ENCODE assay signal across 8 mouse cellular contexts in genomic region chr11:120065291-120065690, GRCm38 (mm10). TPM values are rescaled to one million over a fixed set of nuclear protein-coding genes. Genes with fewer than 3 reads are reported as not detected.
DNase-seq lines count a peak whose midpoint lies in the region; ATAC-seq lines count a peak whose summit lies in the region.

No protein-coding gene starts in this region.

- H3K9ac ChIP-seq in embryonic facial prominence, embryonic 11.5 days (replicated peaks; ENCODE audit: low read length) = no peak overlapping the region
- H3K9ac ChIP-seq in liver, embryonic 12.5 days = no peak overlapping the region; the same call in 1 of the 2 replicates

- no peak overlapping the region for H3K4me2 ChIP-seq in embryonic facial prominence, embryonic 11.5 days (ENCODE audit: low read depth, low read length)
- peak overlapping the region; percentile 28 for H3K4me2 ChIP-seq in liver, embryonic 12.5 days

- peak; percentile 58 for DNase-seq in ovary, postnatal 14 days (ENCODE audit: low spot score)
- no peak for DNase-seq in ovary, adult 18-20 months (ENCODE audit: low spot score)
- DNase-seq in ZHBTc4 (ENCODE audit: low read depth, low spot score) (peak; percentile 95), adipocyte (ENCODE audit: low spot score) (no peak)
- DNase-seq in embryonic facial prominence, embryonic 11.5 days (ENCODE audit: low spot score) = peak; percentile 55
- peak; percentile 83 for DNase-seq in heart, postnatal 4 days

- H3K4me3 ChIP-seq in embryonic facial prominence, embryonic 11.5 days (ENCODE audit: low read depth, low read length) = no peak overlapping the region
- no peak overlapping the region for H3K4me3 ChIP-seq in liver, embryonic 12.5 days

- peaks cover 8% of the 10 kb centered on the region for H3K36me3 ChIP-seq in embryonic facial prominence, embryonic 11.5 days (replicated peaks; ENCODE audit: control insufficient read depth, insufficient read depth, low read depth, low read length)
- H3K36me3 ChIP-seq in liver, embryonic 12.5 days = peaks cover 20% of the 10 kb centered on the region

- no peaks in the 10 kb centered on the region for H3K27me3 ChIP-seq in embryonic facial prominence, embryonic 11.5 days (ENCODE audit: control insufficient read depth, insufficient read depth, low read length)
- H3K27me3 ChIP-seq in liver, embryonic 12.5 days (replicated peaks) = no peaks in the 10 kb centered on the region

- 43% methylated on average over 10 of the region's 10 CpGs for WGBS in embryonic facial prominence, embryonic 11.5 days
- 22% methylated on average over 10 of the region's 10 CpGs for WGBS in liver, embryonic 12.5 days (ENCODE audit: insufficient replicate concordance)

- no peak overlapping the region for H3K27ac ChIP-seq in embryonic facial prominence, embryonic 11.5 days (replicated peaks; ENCODE audit: low read depth, low read length)
- no peak overlapping the region for H3K27ac ChIP-seq in liver, embryonic 12.5 days

- no peak for ATAC-seq in embryonic facial prominence, embryonic 11.5 days (replicated peaks; ENCODE audit: insufficient number of reproducible peaks, low FRiP score, low TSS enrichment, low read depth)
- no peak for ATAC-seq in liver, embryonic 12.5 days
- ATAC-seq in neutrophil, adult 5-6 weeks (ENCODE audit: extremely low read depth, insufficient number of reproducible peaks, low FRiP score, poor library complexity, severe bottlenecking) = peak; percentile 45

- H3K4me1 ChIP-seq in embryonic facial prominence, embryonic 11.5 days (ENCODE audit: control insufficient read depth, insufficient read depth, low read length) = no peaks in the 10 kb centered on the region
- peaks cover 8% of the 10 kb centered on the region for H3K4me1 ChIP-seq in liver, embryonic 12.5 days

- H3K9me3 ChIP-seq in embryonic facial prominence, embryonic 11.5 days (replicated peaks; ENCODE audit: control insufficient read depth, low read length) = no peaks in the 10 kb centered on the region
- no peaks in the 10 kb centered on the region for H3K9me3 ChIP-seq in liver, embryonic 12.5 days (replicated peaks)

RNA-seq across cellular contexts. Expression of gene Aatk, which starts 18.3 kb away (rescaled TPM):
- polyA plus RNA-seq in embryonic facial prominence, embryonic 11.5 days (2014; fragmentation: Nextera tagmentation; extraction: Ambion mirVana) = 1.1 and 1.2 TPM in 2 replicates
- 1 to 10 TPM; 3.7 to 4.2 TPM for total RNA-seq in heart, postnatal 4 days (2021)
- polyA plus RNA-seq in liver, embryonic 12.5 days (2016; fragmentation: Nextera tagmentation; extraction: Ambion mirVana) = 0.37 and 0.49 TPM in 2 replicates
- total RNA-seq in neutrophil, adult 5-6 weeks (2017) = 14.4 and 16.2 TPM in 2 replicates

RNA-seq across cellular contexts. Expression of gene Cep131, which starts 21.3 kb away (rescaled TPM):
- polyA plus RNA-seq in embryonic facial prominence, embryonic 11.5 days (2014; fragmentation: Nextera tagmentation; extraction: Ambion mirVana) = 25.3 and 28.1 TPM in 2 replicates
- 10 to 100 TPM; 11.6 to 12.6 TPM for total RNA-seq in heart, postnatal 4 days (2021)
- 10.5 and 11.4 TPM in 2 replicates for polyA plus RNA-seq in liver, embryonic 12.5 days (2016; fragmentation: Nextera tagmentation; extraction: Ambion mirVana)
- 6.3 and 12.6 TPM in 2 replicates for total RNA-seq in neutrophil, adult 5-6 weeks (2017)

RNA-seq across cellular contexts. Expression of gene Tepsin, which starts 33.2 kb away (rescaled TPM):
- 10.5 and 12.3 TPM in 2 replicates for polyA plus RNA-seq in embryonic facial prominence, embryonic 11.5 days (2014; fragmentation: Nextera tagmentation; extraction: Ambion mirVana)
- 1 to 10 TPM; 8.7 to 9.7 TPM for total RNA-seq in heart, postnatal 4 days (2021)
- polyA plus RNA-seq in liver, embryonic 12.5 days (2016; fragmentation: Nextera tagmentation; extraction: Ambion mirVana) = 9.3 and 11.3 TPM in 2 replicates
- total RNA-seq in neutrophil, adult 5-6 weeks (2017) = 15.5 and 30.6 TPM in 2 replicates

RNA-seq across cellular contexts. Expression of gene Ndufaf8, which starts 33.4 kb away (rescaled TPM):
- 57.5 and 61.4 TPM in 2 replicates for polyA plus RNA-seq in embryonic facial prominence, embryonic 11.5 days (2014; fragmentation: Nextera tagmentation; extraction: Ambion mirVana)
- total RNA-seq in heart, postnatal 4 days (2021) = 10 to 100 TPM; 51.6 to 63.0 TPM
- polyA plus RNA-seq in liver, embryonic 12.5 days (2016; fragmentation: Nextera tagmentation; extraction: Ambion mirVana) = 64.4 and 68.1 TPM in 2 replicates
- total RNA-seq in neutrophil, adult 5-6 weeks (2017) = 8.8 and 11.3 TPM in 2 replicates

Comparison
In these comparisons a context has a peak if more than half of its experiments do, and no peak if none do; other contexts are left out.
1. DNase-seq: peak in ovary, postnatal 14 days (single experiment), ZHBTc4 (single experiment), embryonic facial prominence, embryonic 11.5 days (single experiment) and heart, postnatal 4 days (single experiment); none in ovary, adult 18-20 months (single experiment) and adipocyte (single experiment).